Mouse (Mus musculus) midbrain, embryonic 13.5 days (tissue): ENCODE data around the gene Sdr42e1. TPM values are rescaled to one million over a fixed set of nuclear protein-coding genes. Genes with fewer than 3 reads are reported as not detected.
A peak's percentile ranks its signal among the peaks of the same experiment; 100 is the strongest.

ENCODE experiments used
- ATAC-seq: fragments of 200-750 bp; cut with Nextera tagmentation; 2 replicates; pipeline ENCODE4 v1.8.0; 2017; ENCODE audit warnings: mild to moderate bottlenecking, moderate TSS enrichment, moderate library complexity
- H3K27ac ChIP-seq: fragments of 300-500 bp; sonication (generic); 2 replicates; pipeline ENCODE4 v1.5.1; 2015; ENCODE audit warnings: inconsistent platforms, mild to moderate bottlenecking, moderate library complexity
- H3K27me3 ChIP-seq: fragments of 300-500 bp; sonication (generic); 2 replicates; pipeline ENCODE4 v1.6.1; 2015; ENCODE audit warnings: mild to moderate bottlenecking, inconsistent platforms
- H3K36me3 ChIP-seq: fragments of 300-500 bp; sonication (generic); 2 replicates; pipeline ENCODE4 v1.6.1; 2015; ENCODE audit warnings: mild to moderate bottlenecking, inconsistent platforms
- H3K4me1 ChIP-seq: fragments of 300-500 bp; sonication (generic); replicated peaks from 2 replicates; pipeline ENCODE4 v1.6.1; 2015; ENCODE audit warnings: inconsistent platforms
- H3K4me2 ChIP-seq: fragments of 300-500 bp; sonication (generic); replicated peaks from 2 replicates; pipeline ENCODE4 v1.6.1; 2015; ENCODE audit warnings: moderate library complexity, mild to moderate bottlenecking, inconsistent platforms
- H3K4me3 ChIP-seq: fragments of 300-500 bp; sonication (generic); replicated peaks from 2 replicates; pipeline ENCODE4 v1.5.1; 2015; ENCODE audit warnings: mild to moderate bottlenecking, inconsistent platforms
- H3K9ac ChIP-seq: fragments of 300-500 bp; sonication (generic); replicated peaks from 2 replicates; pipeline ENCODE4 v1.6.1; 2015; ENCODE audit warnings: mild to moderate bottlenecking, inconsistent platforms
- H3K9me3 ChIP-seq: fragments of 300-500 bp; sonication (generic); 2 replicates; pipeline ENCODE4 v1.6.1; 2016; ENCODE audit warnings: mild to moderate bottlenecking, inconsistent platforms
- WGBS: fragments of 180-500 bp; shearing (Covaris S2); methylation state at CpG from one replicate; pipeline ENCODE4 v1.1.7; 2015; 5-methylcytosine and 5-hydroxymethylcytosine counted together
- polyA plus RNA-seq: library from polyadenylated mRNA; unstranded; fragments of >200 nt; fragmentation: Nextera tagmentation; extraction: Ambion mirVana; gene quantifications from 2 replicates; pipeline ENCODE4 v1.2.1, GENCODE M21; 2015

Gene Sdr42e1
- polyA plus RNA-seq, 1 experiment from 2014 or later: 0.78 TPM

DNA sequence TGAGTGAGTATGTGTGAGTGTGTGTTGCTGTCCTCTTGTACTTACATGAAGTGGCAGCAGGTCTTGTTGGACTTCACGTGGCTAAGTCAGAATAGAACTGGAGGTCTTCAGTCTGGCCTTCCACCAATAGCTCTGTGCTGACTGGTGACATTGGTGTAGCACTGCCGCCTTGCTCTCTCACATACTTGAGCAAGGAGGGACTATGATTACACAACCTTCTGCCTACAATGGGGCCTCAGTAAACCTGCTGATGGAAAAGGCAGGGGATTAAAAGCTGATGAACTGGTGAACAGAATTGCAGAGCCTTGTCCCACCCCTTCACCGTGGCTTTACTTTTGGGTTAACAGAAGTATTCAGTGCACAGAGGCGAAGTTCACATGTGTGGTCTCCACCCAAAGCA lies 18.6 kb upstream of the Sdr42e1 start:
- WGBS: 88% methylated on average over 4 of the region's 4 CpGs
- no peaks in the 10 kb centered on the region for H3K4me1 ChIP-seq

DNA sequence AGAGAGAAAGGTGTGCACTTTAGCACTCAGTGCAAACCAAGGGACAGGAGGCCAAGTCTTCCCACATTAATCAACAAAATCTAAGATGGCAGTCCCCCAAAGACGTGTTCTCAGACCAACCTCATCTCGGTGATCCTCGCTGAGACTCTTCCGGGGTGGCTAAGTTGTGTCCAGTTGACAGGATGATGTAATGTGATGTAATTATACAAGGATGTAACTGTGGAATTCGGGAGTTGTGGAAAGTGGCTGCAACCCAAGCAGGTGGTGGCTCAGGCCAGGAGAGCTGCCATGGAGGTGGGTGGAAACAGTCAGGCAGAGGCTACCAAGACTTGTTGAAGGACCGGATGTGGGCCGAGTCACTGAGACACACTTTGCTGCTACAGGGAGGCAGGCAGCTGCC lies 14.4 kb upstream of the Sdr42e1 start:
- H3K36me3 ChIP-seq: no peaks in the 10 kb centered on the region
- 88% methylated on average over 7 of the region's 7 CpGs for WGBS
- no peaks in the 10 kb centered on the region for H3K27me3 ChIP-seq
- no peaks in the 10 kb centered on the region for H3K4me1 ChIP-seq
- H3K27ac ChIP-seq: no peak overlapping the region
- no peak overlapping the region for H3K4me2 ChIP-seq
- no peak overlapping the region for H3K4me3 ChIP-seq
- no peak overlapping the region for H3K9ac ChIP-seq
- no peaks in the 10 kb centered on the region for H3K9me3 ChIP-seq
- no peak for ATAC-seq

More for the DNA sequence above, 18.6 kb upstream of the Sdr42e1 start:
- no peaks in the 10 kb centered on the region for H3K27me3 ChIP-seq
- no peak overlapping the region for H3K4me2 ChIP-seq
- H3K9me3 ChIP-seq: no peaks in the 10 kb centered on the region
- no peak overlapping the region for H3K4me3 ChIP-seq
- H3K36me3 ChIP-seq: no peaks in the 10 kb centered on the region
- no peak overlapping the region for H3K9ac ChIP-seq
- no peak overlapping the region for H3K27ac ChIP-seq
- no peak for ATAC-seq

DNA sequence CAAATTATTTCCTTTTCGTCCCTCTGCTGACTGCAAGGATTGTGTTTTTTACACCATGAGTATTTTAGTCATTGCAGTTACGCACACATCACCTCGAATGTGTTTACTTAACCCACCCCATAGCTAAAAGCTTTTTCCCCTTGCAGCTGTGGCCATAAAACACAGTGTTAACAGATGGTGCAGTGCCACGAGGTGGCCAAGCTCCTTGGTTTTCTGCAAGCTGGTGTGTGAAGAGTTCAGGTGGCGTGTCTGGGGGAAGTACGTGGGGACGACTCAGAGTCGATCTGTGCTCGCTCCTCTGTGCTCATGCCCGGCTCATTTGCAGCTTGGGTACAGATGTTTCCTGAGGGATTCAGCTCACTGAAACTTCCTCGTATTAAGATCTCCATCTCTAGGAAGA lies 11.0 kb upstream of the Sdr42e1 start:
- Histone ChIP-seq H3K4me2 (no peak overlapping the region), H3K4me3 (no peak overlapping the region), H3K9ac (no peak overlapping the region), H3K27me3 (no peaks in the 10 kb centered on the region), H3K4me1 (no peaks in the 10 kb centered on the region), H3K9me3 (no peaks in the 10 kb centered on the region), H3K27ac (no peak overlapping the region), H3K36me3 (no peaks in the 10 kb centered on the region)
- ATAC-seq: no peak
- whole genome bisulfite sequencing: 85% methylated on average over 11 of the region's 11 CpGs

DNA sequence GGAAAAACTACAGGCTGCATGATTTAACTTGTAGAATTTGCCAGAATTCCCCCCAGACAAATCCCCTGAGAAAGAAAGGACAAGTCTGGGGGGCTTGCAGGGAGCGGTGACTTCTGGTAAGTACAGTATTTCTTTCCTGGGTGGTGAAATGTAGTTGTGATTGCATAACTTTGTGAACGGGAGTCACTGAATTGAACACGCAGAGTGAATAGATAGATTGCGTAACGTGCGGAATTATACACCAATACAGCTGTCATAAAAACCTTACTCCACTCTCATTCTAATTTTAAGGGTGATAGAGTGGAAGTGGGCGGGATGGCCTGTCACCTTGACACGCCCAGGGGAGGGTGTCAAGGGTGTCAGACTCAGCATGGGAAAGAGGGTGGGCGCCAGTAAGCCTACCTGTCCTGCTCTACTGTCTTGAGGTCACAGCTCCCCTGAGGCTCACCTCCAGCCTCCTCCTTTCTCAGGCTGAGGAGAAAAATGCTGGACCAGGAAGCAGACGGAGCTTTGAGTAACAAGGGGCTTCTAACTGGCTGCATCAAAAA lies 10.5 kb upstream of the Sdr42e1 start:
- no peak for ATAC-seq
- no peak overlapping the region for H3K4me2 ChIP-seq
- no peak overlapping the region for H3K27ac ChIP-seq
- no peak overlapping the region for H3K9ac ChIP-seq
- no peaks in the 10 kb centered on the region for H3K9me3 ChIP-seq
- H3K36me3 ChIP-seq: no peaks in the 10 kb centered on the region
- WGBS: 88% methylated on average over 10 of the region's 10 CpGs
- H3K4me3 ChIP-seq: no peak overlapping the region
- no peaks in the 10 kb centered on the region for H3K4me1 ChIP-seq
- H3K27me3 ChIP-seq: no peaks in the 10 kb centered on the region

DNA sequence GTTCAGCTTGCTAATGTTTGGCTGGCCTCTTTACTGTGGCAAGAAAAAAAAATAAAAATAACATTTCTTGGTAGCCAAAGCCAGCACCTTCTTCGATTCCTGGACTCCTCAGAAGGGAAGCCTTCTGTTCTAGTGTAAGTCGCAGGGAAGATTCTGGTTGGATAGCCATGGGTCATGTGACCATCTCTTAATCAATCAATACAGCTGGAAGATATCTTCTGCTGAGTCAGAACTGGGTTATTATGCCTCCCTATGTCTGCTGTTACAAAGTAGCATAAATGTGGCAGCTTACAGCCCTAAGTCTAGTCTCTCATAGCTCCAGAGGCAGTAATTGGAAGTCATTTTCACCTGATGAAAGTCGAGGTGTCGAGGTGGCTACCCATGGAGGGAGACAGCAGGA lies 5.2 kb upstream of the Sdr42e1 start:
- no peaks in the 10 kb centered on the region for H3K36me3 ChIP-seq
- H3K4me1 ChIP-seq: no peaks in the 10 kb centered on the region
- H3K4me3 ChIP-seq: no peak overlapping the region
- H3K27me3 ChIP-seq: no peaks in the 10 kb centered on the region
- H3K9me3 ChIP-seq: no peaks in the 10 kb centered on the region
- H3K27ac ChIP-seq: no peak overlapping the region
- H3K9ac ChIP-seq: no peak overlapping the region
- H3K4me2 ChIP-seq: no peak overlapping the region
- WGBS: 84% methylated on average over 4 of the region's 4 CpGs
- no peak for ATAC-seq

DNA sequence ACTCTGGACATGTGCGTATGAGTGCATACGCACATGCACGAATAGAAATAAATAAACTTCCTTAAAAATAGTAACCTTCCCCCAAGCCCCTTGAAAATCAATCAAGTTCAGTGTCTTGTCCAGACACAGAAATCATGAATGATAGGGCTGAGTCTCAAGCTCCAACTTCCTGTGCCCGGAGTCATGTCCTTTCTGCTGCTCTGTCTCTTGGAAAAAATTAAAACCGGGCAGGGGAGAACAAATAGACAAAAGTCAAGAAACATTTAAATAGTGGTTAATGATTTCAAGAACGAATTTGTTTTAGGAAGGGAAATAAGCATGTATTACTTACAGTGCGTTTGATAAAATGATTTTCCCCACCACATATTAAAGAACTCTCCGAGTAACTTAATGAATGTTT lies 3.5 kb upstream of the Sdr42e1 start:
- WGBS: 85% methylated on average over 8 of the region's 8 CpGs
- no peaks in the 10 kb centered on the region for H3K27me3 ChIP-seq
- peaks cover 3% of the 10 kb centered on the region; the same call in 1 of the 2 replicates for H3K4me1 ChIP-seq
- H3K4me2 ChIP-seq: no peak overlapping the region
- ATAC-seq: no peak
- H3K4me3 ChIP-seq: no peak overlapping the region
- H3K9ac ChIP-seq: no peak overlapping the region
- H3K27ac ChIP-seq: no peak overlapping the region
- H3K9me3 ChIP-seq: no peaks in the 10 kb centered on the region
- no peaks in the 10 kb centered on the region for H3K36me3 ChIP-seq

DNA sequence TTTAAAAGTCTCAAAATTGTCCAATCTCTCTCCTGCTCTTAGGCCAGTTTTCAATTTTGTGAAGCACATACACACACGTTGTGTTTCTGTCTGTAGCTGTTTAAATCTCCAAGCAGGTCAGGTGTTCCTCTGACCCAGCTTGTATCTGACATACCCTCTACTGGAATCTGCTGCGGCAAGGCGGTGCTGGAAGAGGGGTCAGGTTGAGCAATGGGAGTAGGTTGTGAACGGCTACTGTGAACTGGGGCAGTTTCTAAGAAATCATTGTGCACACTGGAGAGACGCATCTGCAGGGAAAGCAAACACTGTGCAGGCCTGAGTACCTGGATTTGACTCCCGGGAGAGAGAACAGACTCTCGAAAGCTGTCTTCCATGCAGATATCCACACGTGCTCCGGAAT lies 3.0 kb upstream of the Sdr42e1 start:
- H3K36me3 ChIP-seq: no peaks in the 10 kb centered on the region
- no peak for ATAC-seq
- H3K9me3 ChIP-seq: no peaks in the 10 kb centered on the region
- WGBS: 77% methylated on average over 9 of the region's 9 CpGs
- no peak overlapping the region for H3K4me3 ChIP-seq
- H3K9ac ChIP-seq: no peak overlapping the region
- H3K27me3 ChIP-seq: no peaks in the 10 kb centered on the region
- no peak overlapping the region for H3K4me2 ChIP-seq
- no peak overlapping the region for H3K27ac ChIP-seq
- H3K4me1 ChIP-seq: peaks cover 3% of the 10 kb centered on the region; the same call in 1 of the 2 replicates

DNA sequence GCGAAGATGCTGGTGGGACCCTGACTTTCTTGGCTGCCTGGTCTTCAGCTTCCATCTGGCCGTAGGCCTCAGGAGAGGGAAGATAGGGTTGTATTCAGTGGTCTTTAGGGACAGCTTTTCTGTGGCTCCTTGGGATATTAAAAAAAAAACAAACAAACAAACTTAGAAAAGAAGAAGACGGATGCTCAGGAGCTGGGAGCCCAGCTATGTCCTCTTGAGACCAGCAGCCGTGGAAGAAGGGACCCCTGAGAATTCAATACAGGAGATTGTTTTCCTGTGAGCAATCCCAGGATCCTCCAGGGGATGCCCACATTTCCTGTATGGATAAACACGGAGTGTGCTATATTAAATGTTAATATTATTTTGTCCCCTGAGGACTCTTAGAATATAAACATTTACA lies 1.7 kb upstream of the Sdr42e1 start:
- H3K4me1 ChIP-seq: peaks cover 3% of the 10 kb centered on the region; the same call in 1 of the 2 replicates
- no peaks in the 10 kb centered on the region for H3K9me3 ChIP-seq
- H3K9ac ChIP-seq: no peak overlapping the region
- no peaks in the 10 kb centered on the region for H3K36me3 ChIP-seq
- H3K4me2 ChIP-seq: no peak overlapping the region
- no peak overlapping the region for H3K27ac ChIP-seq
- no peak for ATAC-seq
- H3K4me3 ChIP-seq: no peak overlapping the region
- H3K27me3 ChIP-seq: no peaks in the 10 kb centered on the region
- 75% methylated on average over 5 of the region's 5 CpGs for WGBS

DNA sequence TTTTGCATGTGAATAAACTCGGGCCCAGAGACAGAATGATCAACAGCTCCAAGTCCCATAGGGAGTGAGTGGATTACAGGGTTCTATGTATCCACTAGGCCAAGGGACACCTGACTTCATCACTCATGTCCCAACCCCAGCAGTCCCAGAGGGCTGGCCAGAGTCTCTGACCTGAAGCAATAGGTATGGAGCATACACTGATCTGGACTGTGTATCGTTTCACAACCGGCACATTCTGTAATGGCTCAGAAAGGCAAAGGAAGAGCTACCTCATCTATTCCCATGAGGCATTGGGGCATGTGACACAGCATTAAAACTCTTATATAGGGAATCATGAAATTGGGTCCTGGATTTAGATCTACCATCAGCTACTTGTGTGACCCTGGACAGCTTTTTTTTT lies 931 bp downstream of the Sdr42e1 start:
- Histone ChIP-seq H3K27ac (no peak overlapping the region), H3K27me3 (no peaks in the 10 kb centered on the region), H3K36me3 (no peaks in the 10 kb centered on the region), H3K4me3 (no peak overlapping the region), H3K9ac (no peak overlapping the region), H3K4me2 (no peak overlapping the region), H3K9me3 (no peaks in the 10 kb centered on the region), H3K4me1 (peaks cover 3% of the 10 kb centered on the region; the same call in 1 of the 2 replicates)
- WGBS: 86% methylated on average over 3 of the region's 3 CpGs
- no peak for ATAC-seq

DNA sequence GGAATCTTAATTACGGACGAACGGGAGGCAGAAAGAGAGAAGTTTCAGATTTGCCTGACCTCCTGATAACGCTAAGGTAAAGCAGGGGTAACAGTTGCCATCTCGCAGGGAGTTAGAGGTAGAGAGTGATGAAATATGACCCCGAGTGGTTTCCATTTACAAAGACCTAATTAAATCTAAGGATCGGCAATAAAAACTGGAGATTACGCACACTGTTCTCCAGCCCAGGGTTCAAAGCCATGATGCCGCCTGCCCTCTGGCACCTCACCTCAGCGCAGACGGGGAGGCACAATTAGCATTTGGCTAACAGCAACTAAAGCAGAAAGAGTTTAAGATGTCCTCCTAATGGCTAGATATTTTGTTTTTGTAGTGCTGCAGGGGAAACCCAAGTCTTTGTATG lies 3.0 kb downstream of the Sdr42e1 start:
- Histone ChIP-seq H3K36me3 (no peaks in the 10 kb centered on the region), H3K27me3 (no peaks in the 10 kb centered on the region), H3K4me3 (no peak overlapping the region), H3K27ac (no peak overlapping the region), H3K4me2 (no peak overlapping the region), H3K4me1 (peaks cover 3% of the 10 kb centered on the region; the same call in 1 of the 2 replicates), H3K9me3 (no peaks in the 10 kb centered on the region), H3K9ac (no peak overlapping the region)
- whole genome bisulfite sequencing: 51% methylated on average over 11 of the region's 11 CpGs
- ATAC-seq: no peak

DNA sequence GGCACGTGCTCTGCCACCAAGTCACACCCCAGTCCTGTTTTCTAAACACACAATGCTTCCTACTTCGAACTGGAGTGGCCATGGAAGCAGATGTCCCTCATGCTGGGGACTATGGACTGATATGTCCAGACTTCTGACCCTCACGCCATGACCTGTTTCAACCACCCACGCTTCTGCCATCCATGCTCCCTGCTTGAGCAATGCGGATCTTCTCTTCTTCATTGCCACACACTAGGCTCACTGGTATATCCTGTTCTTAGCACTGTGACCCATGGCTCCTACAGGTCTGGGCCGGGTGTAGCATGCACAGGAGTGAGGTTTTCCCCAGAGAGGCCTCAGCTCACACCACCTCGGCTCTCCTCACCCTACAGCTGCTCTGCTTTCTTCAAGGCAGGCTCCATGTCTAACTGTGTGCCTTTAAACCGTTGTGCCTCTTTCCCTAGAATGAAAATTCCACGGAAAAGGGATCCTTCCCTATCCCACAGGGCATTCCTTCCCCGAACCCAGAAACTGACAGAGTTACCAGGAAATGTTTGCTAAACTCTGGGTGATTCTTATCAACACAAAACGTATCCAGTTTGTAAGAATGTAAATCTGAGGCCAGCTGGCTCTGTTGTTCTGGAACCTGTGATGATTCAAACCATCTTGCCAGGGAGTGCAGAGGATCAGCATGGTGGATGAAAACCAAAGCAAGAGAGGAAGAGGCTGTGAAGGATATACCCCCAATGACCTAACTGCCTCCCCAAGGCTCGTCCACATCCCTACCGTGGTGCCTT lies 6.0 kb downstream of the Sdr42e1 start:
- no peaks in the 10 kb centered on the region for H3K36me3 ChIP-seq
- WGBS: 86% methylated on average over 13 of the region's 13 CpGs

DNA sequence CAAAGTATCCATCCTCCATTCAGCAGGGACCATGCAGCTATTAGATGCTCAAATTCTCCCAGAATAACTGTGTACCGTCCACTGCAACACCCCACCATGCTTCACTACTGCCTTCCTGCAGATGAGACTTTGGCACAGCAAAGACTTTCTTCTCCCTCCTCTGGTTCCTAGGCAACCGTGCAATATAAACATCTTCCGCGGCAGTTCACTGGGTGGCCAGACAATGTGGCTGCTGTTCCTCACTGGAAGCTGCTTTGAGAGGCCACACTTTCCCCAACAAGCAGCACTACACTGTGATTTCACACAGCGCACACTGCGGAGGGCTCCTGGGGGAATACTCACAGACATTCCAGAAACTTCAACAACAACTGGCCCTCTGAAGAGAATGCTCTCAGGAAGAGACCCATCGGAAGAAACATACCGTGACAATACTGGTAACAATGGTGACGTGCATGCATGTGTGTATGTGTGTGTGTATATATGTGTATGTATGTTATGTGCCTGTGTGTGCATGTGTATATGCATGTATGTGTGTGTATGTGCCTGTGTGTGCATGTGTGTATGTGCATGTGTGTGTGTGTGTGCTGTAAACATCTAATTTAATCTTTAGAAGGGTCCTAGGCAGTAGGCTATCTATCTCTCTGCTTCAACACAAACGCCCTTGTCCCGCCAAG lies 13.0 kb downstream of the Sdr42e1 start:
- no peaks in the 10 kb centered on the region for H3K9me3 ChIP-seq
- no peaks in the 10 kb centered on the region for H3K27me3 ChIP-seq
- H3K4me3 ChIP-seq: no peak overlapping the region
- no peak overlapping the region for H3K9ac ChIP-seq
- WGBS: 37% methylated on average over 11 of the region's 11 CpGs
- no peak overlapping the region for H3K27ac ChIP-seq
- peak; percentile 83 for ATAC-seq
- H3K36me3 ChIP-seq: no peaks in the 10 kb centered on the region
- H3K4me1 ChIP-seq: peaks cover 14% of the 10 kb centered on the region
- 0 out of 2 replicates have a peak overlapping the region, but pooled peaks have one; percentile 3 for H3K4me2 ChIP-seq

More for the DNA sequence above, 6.0 kb downstream of the Sdr42e1 start:
- Histone ChIP-seq H3K4me3 (no peak overlapping the region), H3K27me3 (no peaks in the 10 kb centered on the region), H3K4me2 (no peak overlapping the region), H3K9ac (no peak overlapping the region), H3K4me1 (no peaks in the 10 kb centered on the region; the same call in 1 of the 2 replicates), H3K27ac (no peak overlapping the region), H3K9me3 (no peaks in the 10 kb centered on the region)
- ATAC-seq: no peak
